Mouse (Mus musculus) lung, embryonic 14.5 days (tissue): ENCODE results near the gene Gpi1. TPM values are rescaled to one million over a fixed set of nuclear protein-coding genes. Genes with fewer than 3 reads are reported as not detected.

ENCODE experiments used
- ATAC-seq: fragments of 200-750 bp; cut with Nextera tagmentation; 2 replicates; pipeline ENCODE4 v1.8.0; 2017; ENCODE audit warnings: mild to moderate bottlenecking, moderate TSS enrichment, moderate library complexity; ENCODE audit not compliant: insufficient read depth
- DNase-seq: peaks from one replicate; pipeline ENCODE4 v3.0.0-alpha.2; 2015
- H3K27ac ChIP-seq: fragments of 300-500 bp; sonication (generic); 2 replicates; pipeline ENCODE4 v1.5.1; 2014; ENCODE audit warnings: low read depth, mild to moderate bottlenecking, moderate library complexity
- H3K27me3 ChIP-seq: fragments of 300-500 bp; sonication (generic); 2 replicates; pipeline ENCODE4 v1.6.1; 2014; ENCODE audit warnings: low read length, control low read depth; ENCODE audit not compliant: insufficient read depth
- H3K36me3 ChIP-seq: fragments of 300-500 bp; sonication (generic); 2 replicates; pipeline ENCODE4 v1.6.1; 2014; ENCODE audit warnings: control low read depth; ENCODE audit not compliant: insufficient read depth
- H3K4me1 ChIP-seq: fragments of 300-500 bp; sonication (generic); 2 replicates; pipeline ENCODE4 v1.6.1; 2014; ENCODE audit warnings: antibody characterized with exemption, control low read depth; ENCODE audit not compliant: insufficient read depth
- H3K4me2 ChIP-seq: fragments of 300-500 bp; sonication (generic); 2 replicates; pipeline ENCODE4 v1.6.1; 2014; ENCODE audit warnings: mild to moderate bottlenecking
- H3K4me3 ChIP-seq: fragments of 300-500 bp; sonication (generic); 2 replicates; pipeline ENCODE4 v1.5.1; 2014; ENCODE audit warnings: low read depth, low read length
- H3K9ac ChIP-seq: fragments of 300-500 bp; sonication (generic); 2 replicates; pipeline ENCODE4 v1.6.1; 2014
- H3K9me3 ChIP-seq: fragments of 300-500 bp; sonication (generic); 2 replicates; pipeline ENCODE4 v1.6.1; 2016; ENCODE audit warnings: low read depth, low read length, control low read depth
- CTCF ChIP-seq: IDR thresholded peaks from 2 replicates; pipeline ENCODE4 v1.5.1; 2016; ENCODE audit warnings: antibody characterized with exemption, low read depth
- WGBS: fragments of 180-500 bp; shearing (Covaris S2); extraction: QIAGEN DNeasy Blood & Tissue Kit; methylation state at CpG from one replicate; pipeline ENCODE4 v1.1.7; 2014; 5-methylcytosine and 5-hydroxymethylcytosine counted together
- polyA plus RNA-seq: library from polyadenylated mRNA; unstranded; fragments of >200 nt; fragmentation: Nextera tagmentation; extraction: Ambion mirVana; gene quantifications from 2 replicates; pipeline ENCODE4 v1.2.1, GENCODE M21; 2014

The Gpi1 gene
- polyA plus RNA-seq, 1 experiment from 2014 or later, result 260 TPM

DNA sequence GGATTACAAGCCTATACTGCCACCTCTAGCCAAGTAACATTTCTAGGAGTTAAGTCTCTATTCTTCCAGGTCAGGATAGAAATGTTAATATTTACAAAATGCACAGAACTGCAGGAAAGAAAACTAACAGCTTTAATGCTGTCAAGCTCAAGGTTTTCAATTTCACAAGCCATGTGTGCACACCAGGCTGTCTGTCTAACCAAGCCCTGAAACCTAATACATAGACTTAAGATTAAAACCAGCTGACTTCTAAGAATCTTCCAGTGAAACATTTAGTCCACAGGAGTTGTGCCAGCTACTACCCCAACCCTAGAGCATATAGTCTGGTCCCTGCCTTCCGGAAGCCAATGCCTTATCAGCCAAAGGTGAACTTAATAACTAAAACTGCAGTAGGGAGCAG lies 28.3 kb upstream of the Gpi1 start:
- 90% methylated on average over 1 of the region's 1 CpGs for WGBS

DNA sequence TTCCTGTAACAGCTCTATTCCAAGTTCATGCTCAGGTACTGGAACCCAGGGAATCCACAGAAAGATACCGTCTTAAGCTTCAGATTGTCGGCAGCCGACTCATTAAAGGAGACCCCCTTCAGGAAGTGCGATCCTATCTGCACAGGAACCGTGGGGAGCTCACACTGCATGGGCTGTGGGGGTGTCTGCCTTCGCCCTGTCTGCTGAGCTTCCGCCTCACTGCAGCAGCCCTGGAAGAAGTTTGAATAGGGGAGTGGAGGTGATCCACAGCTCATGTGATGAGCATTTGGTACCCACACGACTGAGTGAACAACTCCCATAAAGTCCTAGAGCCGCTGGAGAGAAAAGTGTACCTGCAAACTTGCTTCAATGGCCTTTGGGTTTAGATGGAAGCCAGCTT lies 27.1 kb upstream of the Gpi1 start:
- no peak overlapping the region for H3K27ac ChIP-seq
- no peak for TF ChIP-seq CTCF

More for the DNA sequence above, 28.3 kb upstream of the Gpi1 start:
- Histone ChIP-seq H3K9me3 (no peaks in the 10 kb centered on the region), H3K27me3 (no peaks in the 10 kb centered on the region), H3K4me1 (no peaks in the 10 kb centered on the region), H3K27ac (no peak overlapping the region), H3K4me3 (no peak overlapping the region), H3K9ac (no peak overlapping the region), H3K36me3 (peaks cover 72% of the 10 kb centered on the region), H3K4me2 (no peak overlapping the region)
- ATAC-seq (no peak), DNase-seq (no peak)
- no peak for TF ChIP-seq CTCF

DNA sequence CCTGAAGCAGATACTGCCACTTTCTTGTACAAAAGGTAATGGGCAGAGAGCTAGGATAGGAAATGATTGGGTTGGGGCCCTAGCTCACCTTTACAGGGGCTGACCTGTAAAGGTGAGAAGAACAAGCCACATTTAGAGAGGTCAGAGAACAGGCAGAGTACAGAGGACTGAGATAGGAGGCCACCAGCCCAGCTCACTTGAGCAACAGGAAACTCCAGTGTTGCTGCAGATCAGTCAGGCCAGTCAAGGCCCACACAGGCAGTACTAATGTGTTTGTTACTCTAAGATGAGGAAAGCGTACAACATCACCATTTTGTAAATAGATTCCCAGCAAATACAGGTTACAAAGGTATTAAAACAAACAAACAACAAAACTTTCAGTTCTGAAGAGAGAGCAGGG lies 25.8 kb upstream of the Gpi1 start:
- 80% methylated on average over 1 of the region's 1 CpGs for WGBS
- H3K36me3 ChIP-seq, result peaks cover 66% of the 10 kb centered on the region
- no peaks in the 10 kb centered on the region for H3K4me1 ChIP-seq
- ATAC-seq (no peak), DNase-seq (no peak)
- no peak overlapping the region for H3K9ac ChIP-seq
- no peak overlapping the region for H3K4me3 ChIP-seq
- H3K9me3 ChIP-seq, result no peaks in the 10 kb centered on the region
- TF ChIP-seq CTCF, result no peak
- H3K27ac ChIP-seq, result peak overlapping the region; percentile 66
- H3K4me2 ChIP-seq, result no peak overlapping the region
- H3K27me3 ChIP-seq, result no peaks in the 10 kb centered on the region

More for the DNA sequence above, 27.1 kb upstream of the Gpi1 start:
- Histone ChIP-seq H3K27me3 (no peaks in the 10 kb centered on the region), H3K4me3 (no peak overlapping the region), H3K9ac (no peak overlapping the region), H3K36me3 (peaks cover 70% of the 10 kb centered on the region), H3K4me1 (no peaks in the 10 kb centered on the region), H3K9me3 (no peaks in the 10 kb centered on the region), H3K4me2 (no peak overlapping the region)
- ATAC-seq (no peak), DNase-seq (no peak)
- 80% methylated on average over 9 of the region's 9 CpGs for WGBS

DNA sequence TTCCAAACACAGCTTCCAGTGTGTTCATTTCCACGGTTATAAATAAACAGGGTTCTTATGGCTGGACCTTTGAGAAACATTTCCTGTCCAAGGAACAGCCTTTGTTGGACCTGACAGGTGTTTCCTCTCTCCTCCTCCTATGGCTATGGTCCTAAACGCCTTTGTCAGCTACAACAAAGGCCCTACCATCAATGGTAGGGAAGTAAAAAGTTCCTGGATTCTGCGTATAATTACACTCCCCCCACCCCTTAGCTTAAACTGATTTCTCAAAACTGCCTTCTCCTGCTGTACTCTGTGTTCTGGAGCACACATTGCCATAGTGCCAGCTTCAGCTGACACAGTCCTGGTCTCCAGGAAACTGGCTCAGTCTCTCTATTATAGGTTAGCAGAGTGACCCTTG lies 25.0 kb upstream of the Gpi1 start:
- H3K27ac ChIP-seq, result no peak overlapping the region; the same call in 1 of the 2 replicates
- WGBS, result 59% methylated on average over 3 of the region's 3 CpGs
- TF ChIP-seq CTCF, result no peak

DNA sequence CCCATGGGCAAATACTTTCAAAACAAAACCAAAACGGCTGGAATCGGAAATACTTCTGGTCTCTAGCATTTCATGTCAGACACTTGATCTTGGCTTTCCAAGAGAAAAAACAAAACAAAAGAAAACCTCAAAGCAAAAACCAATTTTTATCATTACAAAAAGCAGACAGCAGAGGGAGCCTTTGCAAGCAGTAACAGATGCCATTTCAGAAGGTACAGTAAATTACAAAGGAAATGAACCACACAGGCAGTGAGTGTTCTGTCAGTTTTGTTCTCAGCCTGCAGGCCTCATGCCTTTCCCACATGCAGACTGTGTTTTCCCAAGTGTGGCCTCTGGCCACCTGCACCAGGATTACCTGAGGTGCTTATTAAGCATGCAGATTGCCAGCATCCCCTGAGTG lies 21.9 kb upstream of the Gpi1 start:
- TF ChIP-seq CTCF, result peak; percentile 57
- Histone ChIP-seq H3K36me3 (peaks cover 70% of the 10 kb centered on the region), H3K27ac (no peak overlapping the region), H3K9ac (no peak overlapping the region), H3K4me1 (no peaks in the 10 kb centered on the region), H3K4me2 (no peak overlapping the region), H3K4me3 (no peak overlapping the region), H3K9me3 (no peaks in the 10 kb centered on the region), H3K27me3 (no peaks in the 10 kb centered on the region)
- ATAC-seq (no peak), DNase-seq (peak; percentile 67)
- 67% methylated on average over 2 of the region's 2 CpGs for WGBS

More for the DNA sequence above, 25.0 kb upstream of the Gpi1 start:
- DNase-seq, result peak; percentile 53
- H3K4me2 ChIP-seq, result no peak overlapping the region
- no peaks in the 10 kb centered on the region for H3K27me3 ChIP-seq
- H3K9ac ChIP-seq, result no peak overlapping the region
- no peak overlapping the region for H3K4me3 ChIP-seq
- H3K9me3 ChIP-seq, result no peaks in the 10 kb centered on the region
- ATAC-seq, result peak; percentile 66; the same call in 1 of the 2 replicates
- H3K4me1 ChIP-seq, result no peaks in the 10 kb centered on the region
- peaks cover 69% of the 10 kb centered on the region for H3K36me3 ChIP-seq

DNA sequence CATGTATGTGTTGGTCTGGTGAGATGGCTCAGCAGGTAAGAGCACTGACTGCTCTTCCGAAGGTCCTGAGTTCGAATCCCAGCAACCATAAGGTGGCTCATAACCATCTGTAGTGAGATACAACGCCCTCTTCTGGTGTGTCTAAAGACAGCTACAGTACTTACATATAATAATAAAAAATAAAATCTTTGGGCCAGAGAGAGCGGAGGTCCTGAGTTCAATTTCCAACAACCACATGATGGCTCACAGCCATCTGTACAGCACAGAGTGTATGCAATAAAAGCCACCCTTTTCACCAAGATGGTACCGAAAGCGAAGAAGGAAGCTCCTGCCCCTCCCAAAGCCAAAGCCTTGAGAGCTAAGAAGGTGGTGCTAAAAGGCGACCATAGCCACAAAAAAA lies 20.6 kb upstream of the Gpi1 start, which contains the start of gene Gm6096:
TSS of gene Gm6096 (plus strand) at position 301 of the 400 bp plus-strand sequence.
- ATAC-seq (no peak), DNase-seq (no peak)
- Histone ChIP-seq H3K4me1 (no peaks in the 10 kb centered on the region), H3K36me3 (peaks cover 64% of the 10 kb centered on the region), H3K27ac (no peak within 1 kb of the TSS), H3K27me3 (no peaks in the 10 kb centered on the region), H3K4me3 (no peak within 1 kb of the TSS), H3K9me3 (no peaks in the 10 kb centered on the region), H3K4me2 (no peak within 1 kb of the TSS), H3K9ac (no peak within 1 kb of the TSS)
- no peak for TF ChIP-seq CTCF
- 91% methylated on average over 7 of the region's 7 CpGs for WGBS

DNA sequence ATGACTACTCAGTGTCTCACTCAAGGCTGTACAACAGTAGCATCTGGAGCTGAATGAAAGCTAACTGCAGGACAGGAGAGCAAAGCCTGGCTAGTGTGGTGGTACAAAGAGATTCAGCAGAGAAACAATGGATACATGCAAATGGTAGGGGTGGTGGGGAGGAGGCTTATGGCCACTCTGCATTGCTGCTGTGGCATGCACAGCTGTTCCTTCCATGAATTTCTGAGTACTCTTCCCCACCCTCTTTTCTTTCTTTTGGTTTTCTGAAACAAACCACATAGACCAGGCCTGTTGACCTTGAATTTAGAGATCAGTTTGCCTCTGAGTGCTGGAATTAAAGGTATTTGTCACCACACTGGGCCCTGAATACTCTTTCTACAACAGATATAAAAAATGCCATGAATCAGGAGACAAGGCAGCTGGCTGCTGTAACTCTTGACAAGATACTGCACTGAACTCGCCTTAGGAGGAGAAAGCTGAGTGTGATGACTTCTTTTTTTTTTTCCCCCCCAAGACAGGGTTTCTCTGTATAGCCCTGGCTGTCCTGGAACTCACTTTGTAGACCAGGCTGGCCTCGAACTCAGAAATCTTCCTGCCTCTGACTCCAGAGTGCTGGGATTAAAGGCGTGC lies 16.8 kb upstream of the Gpi1 start:
- Histone ChIP-seq H3K9me3 (no peaks in the 10 kb centered on the region), H3K4me2 (no peak overlapping the region), H3K4me3 (no peak overlapping the region), H3K27me3 (no peaks in the 10 kb centered on the region), H3K27ac (no peak overlapping the region), H3K36me3 (peaks cover 75% of the 10 kb centered on the region), H3K4me1 (no peaks in the 10 kb centered on the region), H3K9ac (no peak overlapping the region)
- DNase-seq, result no peak
- ATAC-seq, result no peak
- TF ChIP-seq CTCF, result no peak
- 86% methylated on average over 3 of the region's 3 CpGs for WGBS
